Mouse (Mus musculus) embryonic facial prominence, embryonic 14.5 days (tissue): Measurements from ENCODE around the gene Fyb2. TPM values are rescaled to one million over a fixed set of nuclear protein-coding genes. Genes with fewer than 3 reads are reported as not detected.

Experiments
- ATAC-seq: fragments of 200-750 bp; cut with Nextera tagmentation; 2 replicates; pipeline ENCODE4 v1.8.0; 2017; ENCODE audit warnings: low read depth, moderate number of reproducible peaks, moderate TSS enrichment
- DNase-seq: peaks from one replicate; pipeline ENCODE4 v3.0.0-alpha.2; 2015; ENCODE audit warnings: low spot score
- H3K27ac ChIP-seq: fragments of 300-500 bp; sonication (generic); replicated peaks from 2 replicates; pipeline ENCODE4 v1.5.1; 2014; ENCODE audit warnings: low read depth, mild to moderate bottlenecking, low read length, moderate library complexity
- H3K27me3 ChIP-seq: fragments of 300-500 bp; sonication (generic); replicated peaks from 2 replicates; pipeline ENCODE4 v1.6.1; 2014; ENCODE audit warnings: low read length; ENCODE audit not compliant: control insufficient read depth, insufficient read depth
- H3K36me3 ChIP-seq: fragments of 300-500 bp; sonication (generic); 2 replicates; pipeline ENCODE4 v1.6.1; 2014; ENCODE audit warnings: low read length, mixed read lengths; ENCODE audit not compliant: control insufficient read depth, insufficient read depth
- H3K4me1 ChIP-seq: fragments of 300-500 bp; sonication (generic); 2 replicates; pipeline ENCODE4 v1.6.1; 2014; ENCODE audit warnings: antibody characterized with exemption, low read length; ENCODE audit not compliant: control insufficient read depth, insufficient read depth
- H3K4me2 ChIP-seq: fragments of 300-500 bp; sonication (generic); 2 replicates; pipeline ENCODE4 v1.6.1; 2014; ENCODE audit warnings: low read depth, mild to moderate bottlenecking, low read length, moderate library complexity, mixed read lengths
- H3K4me3 ChIP-seq: fragments of 300-500 bp; sonication (generic); 2 replicates; pipeline ENCODE4 v1.5.1; 2014; ENCODE audit warnings: low read depth, mild to moderate bottlenecking, low read length
- H3K9ac ChIP-seq: fragments of 300-500 bp; sonication (generic); 2 replicates; pipeline ENCODE4 v1.6.1; 2014; ENCODE audit warnings: low read depth, mild to moderate bottlenecking, low read length, moderate library complexity, mixed read lengths
- H3K9me3 ChIP-seq: fragments of 300-500 bp; sonication (generic); 2 replicates; pipeline ENCODE4 v1.6.1; 2016; ENCODE audit warnings: low read length; ENCODE audit not compliant: control insufficient read depth
- WGBS: fragments of 180-500 bp; shearing (Covaris S2); extraction: QIAGEN DNeasy Blood & Tissue Kit; methylation state at CpG from one replicate; pipeline ENCODE4 v1.1.7; 2014; 5-methylcytosine and 5-hydroxymethylcytosine counted together
- polyA plus RNA-seq: library from polyadenylated mRNA; unstranded; fragments of >200 nt; fragmentation: Nextera tagmentation; extraction: Ambion mirVana; gene quantifications from 2 replicates; pipeline ENCODE4 v1.2.1, GENCODE M21; 2014

Fyb2 gene
- polyA plus RNA-seq, 1 experiment from 2014 or later, result 0.28 TPM

DNA sequence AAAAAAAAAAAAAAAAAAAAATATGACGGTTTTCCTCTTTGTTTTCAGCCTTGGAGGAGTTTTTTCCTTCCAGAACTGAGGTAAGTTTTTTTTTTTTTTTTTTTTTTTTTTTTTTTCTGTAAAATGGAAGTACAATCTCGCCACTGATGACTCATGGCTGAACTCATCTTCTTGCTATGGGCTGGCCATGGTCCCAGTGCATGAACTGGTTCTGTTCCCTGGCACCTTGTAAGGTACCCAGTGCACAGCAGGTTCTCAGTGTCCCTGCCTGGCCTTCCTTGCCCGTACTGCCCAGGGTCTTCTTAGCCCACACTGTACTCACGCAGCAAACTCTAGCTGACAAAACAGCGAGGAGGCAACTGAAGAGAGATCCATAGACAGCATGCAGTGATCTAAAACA is 74.8 kb downstream of the Fyb2 start:
- no peaks in the 10 kb centered on the region for H3K36me3 ChIP-seq
- H3K27ac ChIP-seq, result no peak overlapping the region
- H3K4me1 ChIP-seq, result no peaks in the 10 kb centered on the region
- H3K9ac ChIP-seq, result no peak overlapping the region
- DNase-seq, result no peak
- H3K4me3 ChIP-seq, result no peak overlapping the region
- H3K9me3 ChIP-seq, result no peaks in the 10 kb centered on the region
- H3K4me2 ChIP-seq, result no peak overlapping the region
- no peaks in the 10 kb centered on the region for H3K27me3 ChIP-seq
- ATAC-seq, result no peak
- 88% methylated on average over 5 of the region's 5 CpGs for WGBS

DNA sequence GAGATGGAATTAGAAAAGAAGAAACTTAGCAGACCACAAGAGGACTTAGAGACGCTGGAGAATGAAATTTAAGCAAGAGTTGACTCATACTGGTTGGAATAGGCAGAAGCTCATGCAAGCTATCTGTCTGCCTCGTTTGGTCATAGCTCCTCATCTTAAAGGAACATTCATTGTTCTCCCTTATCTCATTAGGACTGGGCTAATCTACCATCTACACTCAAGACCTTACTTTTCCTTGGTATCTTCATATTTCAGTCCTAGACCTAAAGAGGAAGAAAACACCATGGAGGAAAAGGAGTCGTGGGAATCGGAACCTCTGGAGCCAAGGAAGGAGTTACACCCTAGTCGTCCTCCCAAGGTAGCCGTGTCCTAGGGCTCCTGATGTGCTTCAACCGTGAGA is 75.5 kb downstream of the Fyb2 start:
- Histone ChIP-seq H3K27ac (no peak overlapping the region), H3K9me3 (no peaks in the 10 kb centered on the region), H3K4me1 (no peaks in the 10 kb centered on the region), H3K36me3 (no peaks in the 10 kb centered on the region), H3K4me3 (no peak overlapping the region), H3K4me2 (no peak overlapping the region), H3K27me3 (no peaks in the 10 kb centered on the region), H3K9ac (no peak overlapping the region)
- 87% methylated on average over 7 of the region's 7 CpGs for WGBS
- ATAC-seq (no peak), DNase-seq (no peak)

DNA sequence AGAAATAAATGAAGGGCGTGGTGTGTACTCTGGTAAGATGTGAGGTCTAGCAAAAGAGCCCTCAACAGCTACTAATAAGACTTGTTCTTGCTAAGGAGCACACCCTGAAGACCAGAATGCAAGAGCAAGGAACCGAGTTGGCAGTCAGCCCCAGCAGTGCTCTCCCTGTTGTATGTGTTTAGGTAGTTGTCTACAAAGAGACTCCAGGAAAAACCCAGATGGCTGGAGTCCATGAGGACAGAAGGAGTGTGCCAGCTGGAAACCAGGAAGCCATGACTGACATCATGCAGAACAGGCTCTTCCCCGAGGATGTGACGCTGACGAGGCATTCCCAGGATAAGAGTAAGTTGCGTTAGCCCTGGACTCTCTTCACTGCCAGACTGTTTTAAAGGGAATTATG is 76.8 kb downstream of the Fyb2 start:
- no peaks in the 10 kb centered on the region for H3K27me3 ChIP-seq
- no peak overlapping the region for H3K4me3 ChIP-seq
- H3K36me3 ChIP-seq, result no peaks in the 10 kb centered on the region
- no peak for DNase-seq
- WGBS, result 84% methylated on average over 6 of the region's 6 CpGs
- no peaks in the 10 kb centered on the region for H3K4me1 ChIP-seq
- no peak overlapping the region for H3K4me2 ChIP-seq
- no peaks in the 10 kb centered on the region for H3K9me3 ChIP-seq
- H3K27ac ChIP-seq, result no peak overlapping the region
- no peak overlapping the region for H3K9ac ChIP-seq
- ATAC-seq, result no peak

DNA sequence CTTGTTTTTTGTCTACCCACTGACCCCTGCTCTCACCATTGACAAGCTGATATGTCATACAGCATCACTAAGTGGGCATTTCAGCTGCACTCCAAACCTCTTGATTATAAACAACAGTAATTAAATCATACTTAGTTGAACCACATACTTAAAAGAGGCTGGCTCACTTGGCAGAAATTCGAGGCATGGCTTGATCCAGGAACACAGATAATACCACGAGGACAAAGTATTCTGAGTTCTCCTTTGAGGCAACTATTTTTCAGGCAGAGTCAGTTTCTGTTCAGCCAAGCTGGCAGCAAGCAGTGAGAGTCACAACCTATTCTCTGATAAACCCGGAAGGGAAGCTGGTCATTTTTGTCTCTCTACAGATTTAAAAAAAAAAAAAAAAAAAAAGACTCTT is 77.4 kb downstream of the Fyb2 start:
- Histone ChIP-seq H3K36me3 (no peaks in the 10 kb centered on the region), H3K9me3 (no peaks in the 10 kb centered on the region), H3K4me1 (no peaks in the 10 kb centered on the region), H3K27me3 (no peaks in the 10 kb centered on the region), H3K27ac (no peak overlapping the region), H3K4me2 (no peak overlapping the region), H3K4me3 (no peak overlapping the region), H3K9ac (no peak overlapping the region)
- DNase-seq (no peak), ATAC-seq (no peak)
- WGBS, result 68% methylated on average over 3 of the region's 3 CpGs

DNA sequence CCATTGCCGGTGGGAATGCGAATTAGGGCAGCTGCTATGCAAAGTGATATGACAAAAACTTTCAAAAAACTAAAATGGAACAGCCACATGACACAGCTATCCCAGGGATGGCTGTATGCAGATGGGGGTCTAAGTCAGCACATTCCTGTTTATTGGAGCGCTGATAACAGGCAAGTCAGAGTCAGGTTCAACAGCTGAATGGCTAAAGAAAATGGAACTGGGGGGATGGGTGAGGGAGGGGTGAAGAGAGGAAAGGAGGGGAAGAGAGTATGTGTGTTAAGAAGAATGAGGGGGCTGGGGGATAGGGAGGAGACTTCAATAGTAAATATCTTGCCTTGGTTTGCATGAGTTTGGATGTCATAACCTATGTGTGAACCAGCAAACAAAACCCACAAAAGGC is 79.0 kb downstream of the Fyb2 start:
- H3K9me3 ChIP-seq, result no peaks in the 10 kb centered on the region
- H3K4me3 ChIP-seq, result no peak overlapping the region
- no peak overlapping the region for H3K9ac ChIP-seq
- 81% methylated on average over 3 of the region's 3 CpGs for WGBS
- ATAC-seq, result no peak
- no peak overlapping the region for H3K4me2 ChIP-seq
- DNase-seq, result no peak
- no peaks in the 10 kb centered on the region for H3K36me3 ChIP-seq
- no peaks in the 10 kb centered on the region for H3K4me1 ChIP-seq
- no peaks in the 10 kb centered on the region for H3K27me3 ChIP-seq
- no peak overlapping the region for H3K27ac ChIP-seq

DNA sequence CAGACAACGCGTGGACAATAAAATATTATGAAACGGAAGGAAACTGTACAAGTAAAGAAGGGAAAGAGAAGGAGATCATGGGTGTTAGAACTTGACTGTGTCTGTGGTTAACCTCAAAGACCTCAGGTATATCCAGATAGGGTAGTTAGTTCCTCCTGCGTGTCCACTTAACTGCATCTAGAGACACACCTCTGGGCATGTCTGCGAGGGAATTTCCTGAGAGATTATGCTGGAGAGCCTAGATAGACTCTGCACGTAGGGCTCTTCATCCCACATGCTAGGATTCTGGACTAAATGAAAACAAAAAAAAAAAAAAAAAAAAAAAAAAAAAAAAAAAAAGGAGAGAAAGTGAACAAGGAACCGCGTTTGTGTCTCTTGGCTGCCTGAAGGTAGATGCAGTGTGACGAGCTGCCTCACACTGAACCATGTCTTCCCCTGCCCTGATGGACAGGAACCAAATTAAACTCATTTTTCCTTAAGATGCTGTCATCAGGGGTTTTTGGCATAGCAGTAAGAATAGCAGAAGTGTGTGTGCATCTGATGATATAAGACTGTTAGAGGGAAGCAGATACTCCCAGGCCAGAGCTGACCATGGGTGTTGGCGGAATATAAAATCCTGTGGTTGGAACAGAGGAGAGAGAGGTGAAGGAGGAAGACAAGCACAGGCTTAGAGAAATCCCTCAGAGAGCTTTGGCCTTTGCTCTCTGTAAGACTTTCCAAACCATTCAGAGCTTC is 80.1 kb downstream of the Fyb2 start:
- H3K36me3 ChIP-seq, result no peaks in the 10 kb centered on the region
- no peaks in the 10 kb centered on the region for H3K4me1 ChIP-seq
- H3K4me2 ChIP-seq, result no peak overlapping the region
- no peak overlapping the region for H3K27ac ChIP-seq
- no peaks in the 10 kb centered on the region for H3K9me3 ChIP-seq
- H3K4me3 ChIP-seq, result no peak overlapping the region
- ATAC-seq (no peak), DNase-seq (peak; percentile 26)
- WGBS, result 81% methylated on average over 10 of the region's 10 CpGs
- H3K9ac ChIP-seq, result no peak overlapping the region
- H3K27me3 ChIP-seq, result no peaks in the 10 kb centered on the region

DNA sequence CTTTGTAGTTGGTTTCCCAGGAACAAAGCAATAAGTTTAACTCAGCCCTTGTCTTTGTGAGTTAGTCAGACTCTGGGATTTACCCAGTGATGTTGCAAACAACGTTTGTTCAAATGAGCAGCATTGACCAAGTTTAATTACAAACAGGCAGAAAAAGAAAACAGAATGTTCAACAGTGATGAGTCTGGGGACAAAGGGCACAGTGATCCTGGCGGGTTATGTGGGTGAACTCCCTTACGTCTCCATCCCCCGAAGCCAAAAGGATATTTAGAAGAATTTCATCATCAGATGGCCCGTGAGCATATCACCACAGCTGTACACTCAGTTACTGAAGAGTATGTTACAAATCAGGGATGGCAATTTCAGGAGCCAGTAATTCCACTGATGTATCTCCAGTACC is 86.4 kb downstream of the Fyb2 start:
- no peaks in the 10 kb centered on the region for H3K9me3 ChIP-seq
- H3K27me3 ChIP-seq, result no peaks in the 10 kb centered on the region
- no peaks in the 10 kb centered on the region for H3K4me1 ChIP-seq
- ATAC-seq, result no peak
- H3K36me3 ChIP-seq, result no peaks in the 10 kb centered on the region
- no peak for DNase-seq
- 47% methylated on average over 5 of the region's 5 CpGs for WGBS
- H3K9ac ChIP-seq, result no peak overlapping the region
- no peak overlapping the region for H3K27ac ChIP-seq
- H3K4me2 ChIP-seq, result no peak overlapping the region
- H3K4me3 ChIP-seq, result no peak overlapping the region

DNA sequence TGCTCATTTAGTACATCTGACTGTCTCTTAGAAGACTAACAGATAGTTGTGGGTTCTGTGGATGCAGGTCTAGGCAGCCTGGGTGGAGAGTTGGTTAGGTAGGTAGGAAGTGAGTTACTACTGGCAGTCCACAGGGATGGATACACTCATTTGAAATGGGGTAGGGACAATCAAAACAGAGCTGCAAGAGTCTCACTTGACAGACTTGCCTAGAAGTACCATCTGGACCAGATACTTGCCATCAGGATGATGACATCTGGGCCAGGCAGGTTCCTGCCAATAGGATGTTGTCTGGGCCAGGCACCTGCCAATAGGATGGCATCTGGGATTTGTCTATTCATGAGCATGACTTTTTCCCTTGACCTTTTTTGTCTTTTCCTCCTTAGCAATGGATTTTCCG is 88.5 kb downstream of the Fyb2 start:
- H3K9me3 ChIP-seq, result no peaks in the 10 kb centered on the region
- H3K9ac ChIP-seq, result no peak overlapping the region
- no peaks in the 10 kb centered on the region for H3K36me3 ChIP-seq
- no peak overlapping the region for H3K27ac ChIP-seq
- no peaks in the 10 kb centered on the region for H3K27me3 ChIP-seq
- no peak for ATAC-seq
- no peak overlapping the region for H3K4me3 ChIP-seq
- WGBS, result 67% methylated on average over 1 of the region's 1 CpGs
- no peak overlapping the region for H3K4me2 ChIP-seq
- DNase-seq, result no peak
- no peaks in the 10 kb centered on the region for H3K4me1 ChIP-seq

DNA sequence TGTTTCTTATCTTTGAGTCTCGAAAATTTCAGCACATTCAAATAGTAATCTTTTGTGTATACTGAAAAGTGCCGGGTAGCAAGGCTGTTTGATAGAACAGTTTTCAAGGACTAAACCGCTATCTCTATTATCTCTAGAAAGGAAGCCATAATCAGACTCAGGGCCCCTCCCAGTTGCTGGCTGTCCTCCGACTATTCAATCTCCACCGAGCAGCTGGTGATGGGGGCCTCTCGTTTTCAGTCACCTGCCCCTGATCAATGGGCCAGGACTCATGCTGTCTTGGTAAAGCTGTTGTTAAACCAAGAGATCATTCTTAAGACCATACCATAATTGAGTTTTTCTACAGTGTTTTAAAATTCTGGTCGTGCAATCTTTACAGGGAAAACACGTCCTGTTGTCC is 90.9 kb downstream of the Fyb2 start:
- WGBS, result 81% methylated on average over 8 of the region's 8 CpGs
- Histone ChIP-seq H3K4me2 (no peak overlapping the region), H3K36me3 (no peaks in the 10 kb centered on the region), H3K4me1 (no peaks in the 10 kb centered on the region), H3K27ac (no peak overlapping the region), H3K4me3 (no peak overlapping the region), H3K9ac (no peak overlapping the region), H3K9me3 (0 out of 2 replicates have a peak, but pooled peaks cover 8% of the 10 kb centered on the region), H3K27me3 (no peaks in the 10 kb centered on the region)
- no peak for DNase-seq
- no peak for ATAC-seq
